Mouse (Mus musculus): ENCODE results near the gene A430005L14Rik.

- TF ChIP-seq POLR2A (IDR thresholded peaks at IDR 0.05; ENCODE audit: insufficient read length, low read depth): no peak
- no peak for TF ChIP-seq MYOD1 (IDR thresholded peaks at IDR 0.05; ENCODE audit: control insufficient read depth in 1 of 3, insufficient read length in 2 of 3, low read depth in 2 of 3)
- TF ChIP-seq MAX (IDR thresholded peaks at IDR 0.05; ENCODE audit: low read depth): no peak
- TF ChIP-seq E2F4 (IDR thresholded peaks at IDR 0.05; ENCODE audit: insufficient read depth): no peak
- no peak for TF ChIP-seq USF1 (IDR thresholded peaks at IDR 0.05; ENCODE audit: low read depth)
These were observed 1.4 kb upstream of the A430005L14Rik start for GRCm38 (mm10) chr4:153955651-153956050.

Measured in myocyte (in vitro differentiated cells).